Mouse (Mus musculus): ENCODE results near the gene H13. TPM values are rescaled to one million over a fixed set of nuclear protein-coding genes. Genes with fewer than 3 reads are reported as not detected.

The H13 gene
- 129 and 161 TPM in 2 replicates for polyA plus RNA-seq (2012; rRNA removed)

DNA sequence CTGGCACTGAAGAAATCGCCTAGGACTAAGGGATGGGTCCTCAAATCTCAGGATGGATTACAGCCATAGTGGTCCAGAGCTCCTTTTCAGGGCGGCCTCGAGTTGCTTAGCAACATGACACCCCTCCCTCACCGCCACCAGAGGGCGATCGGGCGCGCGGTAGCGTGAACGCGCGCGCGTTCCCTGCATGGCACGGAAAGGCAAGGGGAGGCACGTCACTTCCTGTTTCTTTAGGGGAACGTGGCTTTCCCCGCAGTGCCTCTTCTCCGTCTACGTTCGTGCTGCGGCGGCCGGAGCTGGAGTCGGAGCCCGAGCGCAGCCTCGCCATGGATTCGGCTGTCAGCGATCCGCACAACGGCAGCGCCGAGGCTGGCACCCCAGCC is at the start of gene H13:
H13 (plus strand) TSS at position 206 of the 383 bp plus-strand sequence.
- under 1% methylated on average over 35 of the region's 35 CpGs for WGBS
- Histone ChIP-seq H3K27ac (ENCODE audit: insufficient read depth, low read depth, low read length) (peak within 1 kb of the TSS; percentile 75), H3K4me3 (ENCODE audit: insufficient read depth, low read depth, low read length) (peak within 1 kb of the TSS; percentile 91), H3K27me3 (replicated peaks; ENCODE audit: control insufficient read depth, insufficient read depth, low read length) (no peaks in the 10 kb centered on the region), H3K36me3 (ENCODE audit: control insufficient read depth, insufficient read depth, low read length) (no peaks in the 10 kb centered on the region), H3K4me1 (ENCODE audit: control insufficient read depth, insufficient read depth, low read length) (peaks cover 23% of the 10 kb centered on the region)
- peak; percentile 95 for DNase-seq
- peak; percentile 87 for TF ChIP-seq POLR2A (IDR thresholded peaks at IDR 0.05; ENCODE audit: low read depth, low read length)
- peak; percentile 96; the same call in 1 of the 2 replicates for TF ChIP-seq CTCF (conservative IDR thresholded peaks at IDR 0.05; ENCODE audit: insufficient read depth, insufficient read length, low read depth, low read length)

DNA sequence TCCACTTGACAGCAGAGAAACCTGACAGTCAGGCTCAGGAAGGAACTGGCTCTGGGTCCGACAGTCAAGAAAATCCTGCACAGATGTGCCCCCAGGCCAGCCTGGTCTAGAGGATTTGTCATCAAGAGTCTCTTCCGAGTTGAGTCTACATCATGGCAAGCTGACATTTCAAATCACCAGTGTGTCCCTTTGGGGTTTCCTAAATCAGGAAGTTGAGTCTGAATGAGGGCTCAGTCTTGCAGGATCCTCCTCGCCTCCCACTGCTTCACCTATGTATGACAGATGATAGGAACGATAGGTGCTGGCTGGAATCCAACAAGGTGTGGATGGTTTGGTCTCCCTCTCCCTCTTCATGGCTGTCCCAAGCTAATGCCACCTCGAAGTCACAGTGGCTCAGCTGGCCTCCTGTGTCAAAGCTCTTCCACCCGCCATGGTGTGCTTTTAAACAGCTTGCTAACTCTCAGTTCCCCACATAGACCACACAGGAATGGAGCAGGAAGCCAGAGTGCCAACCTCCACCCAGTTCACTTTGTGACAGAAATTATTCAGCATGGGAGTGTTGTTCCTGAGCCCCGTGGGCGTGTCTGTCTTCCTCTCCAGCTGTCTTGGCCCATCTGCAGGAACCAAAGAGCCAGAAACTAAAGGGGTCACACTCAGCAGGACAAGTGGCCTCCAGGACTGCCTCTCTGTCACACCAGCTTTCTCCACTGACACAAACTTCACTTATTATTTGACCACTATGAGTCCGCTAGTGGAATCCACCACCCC is 48.7 kb upstream of the H13 start:
- 55% methylated on average over 9 of the region's 9 CpGs for WGBS
- TF ChIP-seq CTCF (conservative IDR thresholded peaks at IDR 0.05; ENCODE audit: insufficient read depth, insufficient read length, low read depth, low read length), result no peak
- no peak for TF ChIP-seq POLR2A (IDR thresholded peaks at IDR 0.05; ENCODE audit: low read depth, low read length)
- H3K4me3 ChIP-seq (ENCODE audit: insufficient read depth, low read depth, low read length), result no peak overlapping the region
- DNase-seq, result peak; percentile 36
- no peaks in the 10 kb centered on the region for H3K27me3 ChIP-seq (replicated peaks; ENCODE audit: control insufficient read depth, insufficient read depth, low read length)
- no peak overlapping the region for H3K27ac ChIP-seq (ENCODE audit: insufficient read depth, low read depth, low read length)
- H3K4me1 ChIP-seq (ENCODE audit: control insufficient read depth, insufficient read depth, low read length), result no peaks in the 10 kb centered on the region
- H3K36me3 ChIP-seq (ENCODE audit: control insufficient read depth, insufficient read depth, low read length), result no peaks in the 10 kb centered on the region

GRCm38 (mm10) chr2:152622151-152622550 is 47.1 kb upstream of the H13 start:
- no peaks in the 10 kb centered on the region for H3K36me3 ChIP-seq (ENCODE audit: control insufficient read depth, insufficient read depth, low read length)
- H3K4me1 ChIP-seq (ENCODE audit: control insufficient read depth, insufficient read depth, low read length), result no peaks in the 10 kb centered on the region
- no peak for DNase-seq
- no peak overlapping the region for H3K27ac ChIP-seq (ENCODE audit: insufficient read depth, low read depth, low read length)
- WGBS, result 28% methylated on average over 13 of the region's 13 CpGs
- TF ChIP-seq CTCF (conservative IDR thresholded peaks at IDR 0.05; ENCODE audit: insufficient read depth, insufficient read length, low read depth, low read length), result no peak
- TF ChIP-seq POLR2A (IDR thresholded peaks at IDR 0.05; ENCODE audit: low read depth, low read length), result no peak
- no peaks in the 10 kb centered on the region for H3K27me3 ChIP-seq (replicated peaks; ENCODE audit: control insufficient read depth, insufficient read depth, low read length)
- H3K4me3 ChIP-seq (ENCODE audit: insufficient read depth, low read depth, low read length), result no peak overlapping the region

DNA sequence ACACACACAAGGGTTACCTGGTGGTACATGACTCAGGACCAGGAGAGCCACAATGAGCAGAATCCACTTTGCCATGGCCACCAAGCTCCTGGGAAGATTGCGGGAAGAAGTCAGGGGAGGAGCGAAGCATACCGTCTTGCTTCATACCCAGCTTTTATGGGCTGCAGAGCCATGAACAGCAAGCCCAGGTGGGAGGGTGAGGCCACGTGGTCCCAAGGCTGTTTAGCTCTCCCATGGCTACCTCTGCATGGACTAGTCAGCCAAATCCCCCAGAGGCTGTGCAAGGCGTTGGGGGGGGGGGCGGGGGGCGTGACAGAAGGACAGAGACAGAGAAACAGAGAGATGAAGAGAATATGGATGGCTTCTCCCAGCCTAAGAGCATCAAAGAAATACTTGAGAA is 46.3 kb upstream of the H13 start, which contains the start of gene Defb25:
Defb25 (minus strand) TSS at position 101 of the 400 bp plus-strand sequence.
- H3K36me3 ChIP-seq (ENCODE audit: control insufficient read depth, insufficient read depth, low read length), result no peaks in the 10 kb centered on the region
- no peak for DNase-seq
- H3K27ac ChIP-seq (ENCODE audit: insufficient read depth, low read depth, low read length), result no peak within 1 kb of the TSS
- H3K4me3 ChIP-seq (ENCODE audit: insufficient read depth, low read depth, low read length), result no peak within 1 kb of the TSS
- no peaks in the 10 kb centered on the region for H3K27me3 ChIP-seq (replicated peaks; ENCODE audit: control insufficient read depth, insufficient read depth, low read length)
- WGBS, result 66% methylated on average over 7 of the region's 7 CpGs
- no peak for TF ChIP-seq CTCF (conservative IDR thresholded peaks at IDR 0.05; ENCODE audit: insufficient read depth, insufficient read length, low read depth, low read length)
- TF ChIP-seq POLR2A (IDR thresholded peaks at IDR 0.05; ENCODE audit: low read depth, low read length), result no peak
- H3K4me1 ChIP-seq (ENCODE audit: control insufficient read depth, insufficient read depth, low read length), result no peaks in the 10 kb centered on the region

GRCm38 (mm10) chr2:152624566-152624965 is 44.7 kb upstream of the H13 start:
- DNase-seq, result no peak
- WGBS, result 86% methylated on average over 2 of the region's 2 CpGs
- Histone ChIP-seq H3K4me3 (ENCODE audit: insufficient read depth, low read depth, low read length) (no peak overlapping the region), H3K27ac (ENCODE audit: insufficient read depth, low read depth, low read length) (no peak overlapping the region), H3K27me3 (replicated peaks; ENCODE audit: control insufficient read depth, insufficient read depth, low read length) (no peaks in the 10 kb centered on the region), H3K4me1 (ENCODE audit: control insufficient read depth, insufficient read depth, low read length) (no peaks in the 10 kb centered on the region), H3K36me3 (ENCODE audit: control insufficient read depth, insufficient read depth, low read length) (no peaks in the 10 kb centered on the region)
- TF ChIP-seq POLR2A (IDR thresholded peaks at IDR 0.05; ENCODE audit: low read depth, low read length) (no peak), CTCF (conservative IDR thresholded peaks at IDR 0.05; ENCODE audit: insufficient read depth, insufficient read length, low read depth, low read length) (no peak)

DNA sequence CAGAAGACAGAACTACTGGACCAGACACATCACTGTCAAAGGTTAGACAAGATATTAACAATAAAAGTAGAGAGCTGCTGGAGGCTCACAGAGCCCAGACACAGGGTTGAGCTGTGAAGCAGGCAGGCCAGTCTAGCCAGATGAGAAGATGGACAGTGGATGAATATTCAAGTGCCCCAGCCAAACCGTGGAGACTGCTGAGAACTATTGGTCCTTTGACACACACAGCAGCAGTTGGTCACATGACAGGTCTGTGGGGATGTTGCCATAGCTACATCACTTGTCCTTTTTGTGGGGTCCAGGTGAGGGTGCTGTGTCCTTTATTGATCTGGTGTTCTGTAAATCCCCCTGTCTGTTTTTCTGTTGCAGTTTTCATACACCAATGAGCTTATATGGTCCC is 44.0 kb upstream of the H13 start:
- no peak for DNase-seq
- 26% methylated on average over 1 of the region's 1 CpGs for WGBS
- Histone ChIP-seq H3K27ac (ENCODE audit: insufficient read depth, low read depth, low read length) (no peak overlapping the region), H3K4me1 (ENCODE audit: control insufficient read depth, insufficient read depth, low read length) (no peaks in the 10 kb centered on the region), H3K27me3 (replicated peaks; ENCODE audit: control insufficient read depth, insufficient read depth, low read length) (no peaks in the 10 kb centered on the region), H3K4me3 (ENCODE audit: insufficient read depth, low read depth, low read length) (no peak overlapping the region), H3K36me3 (ENCODE audit: control insufficient read depth, insufficient read depth, low read length) (no peaks in the 10 kb centered on the region)
- TF ChIP-seq POLR2A (IDR thresholded peaks at IDR 0.05; ENCODE audit: low read depth, low read length), result no peak
- no peak for TF ChIP-seq CTCF (conservative IDR thresholded peaks at IDR 0.05; ENCODE audit: insufficient read depth, insufficient read length, low read depth, low read length)

DNA sequence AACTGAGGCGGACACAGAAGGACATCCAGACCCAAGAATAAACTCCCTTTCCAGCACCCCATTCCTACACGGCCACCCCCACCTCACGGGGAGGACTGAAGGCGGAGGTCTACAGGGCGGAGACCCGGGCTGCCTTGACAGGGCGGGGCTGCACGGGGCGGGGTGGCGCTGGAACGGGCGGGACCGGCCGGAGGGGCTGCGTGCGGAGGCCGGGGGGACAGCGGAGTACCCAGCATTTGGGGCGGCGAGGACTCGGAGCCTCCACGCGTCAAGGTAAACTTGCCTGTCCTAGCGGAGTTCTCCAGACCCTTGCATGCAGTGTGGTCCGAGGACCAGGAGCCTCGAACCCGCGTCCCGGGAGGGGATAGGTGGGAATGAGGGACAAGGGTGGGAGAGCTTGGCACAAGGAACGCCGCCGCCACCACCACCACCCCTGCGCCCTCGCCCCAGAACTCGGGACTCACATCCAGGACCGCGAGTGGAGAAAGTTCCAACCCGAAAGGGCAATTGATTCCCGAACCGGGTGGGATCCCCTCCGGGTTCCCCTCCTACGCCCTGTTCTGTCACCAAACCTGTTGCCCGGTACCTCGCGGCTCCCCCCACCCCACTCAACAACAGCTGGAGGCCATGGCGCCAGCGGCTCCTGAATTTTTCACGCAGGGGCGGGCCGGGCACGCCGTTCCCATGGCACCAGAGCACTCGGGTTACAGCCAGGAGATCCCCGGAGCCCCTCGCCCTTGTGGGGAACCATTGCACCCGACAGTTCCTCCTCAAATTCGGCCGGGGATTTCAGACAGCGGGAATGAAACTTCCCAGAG is 42.3 kb upstream of the H13 start, which contains the start of gene Rem1:
Rem1 (plus strand) TSS at position 178 of the 818 bp plus-strand sequence.
- peak within 1 kb of the TSS; percentile 58 for H3K27ac ChIP-seq (ENCODE audit: insufficient read depth, low read depth, low read length)
- TF ChIP-seq CTCF (conservative IDR thresholded peaks at IDR 0.05; ENCODE audit: insufficient read depth, insufficient read length, low read depth, low read length) (no peak), POLR2A (IDR thresholded peaks at IDR 0.05; ENCODE audit: low read depth, low read length) (no peak)
- 2% methylated on average over 57 of the region's 59 CpGs for WGBS
- no peaks in the 10 kb centered on the region for H3K36me3 ChIP-seq (ENCODE audit: control insufficient read depth, insufficient read depth, low read length)
- peak; percentile 48 for DNase-seq
- peak within 1 kb of the TSS; percentile 51 for H3K4me3 ChIP-seq (ENCODE audit: insufficient read depth, low read depth, low read length)
- H3K4me1 ChIP-seq (ENCODE audit: control insufficient read depth, insufficient read depth, low read length), result no peaks in the 10 kb centered on the region
- H3K27me3 ChIP-seq (replicated peaks; ENCODE audit: control insufficient read depth, insufficient read depth, low read length), result no peaks in the 10 kb centered on the region
